Mouse (Mus musculus): ENCODE results near the gene Olfr155.

GRCm38 (mm10) chr4:43899197-43899596, 47.8 kb downstream of the Olfr155 start:
- TF ChIP-seq CTCF (IDR thresholded peaks at IDR 0.05; ENCODE audit: control insufficient read depth, insufficient read depth, insufficient read length) (no peak), MAX (IDR thresholded peaks at IDR 0.05) (no peak), CEBPB (IDR thresholded peaks at IDR 0.05; ENCODE audit: low read depth) (no peak), USF1 (IDR thresholded peaks at IDR 0.05; ENCODE audit: low read depth) (no peak), MYOD1 (IDR thresholded peaks at IDR 0.05; ENCODE audit: control insufficient read depth, insufficient read length, low read depth) (no peak), MYOG (IDR thresholded peaks at IDR 0.05; ENCODE audit: control insufficient read depth, extremely low read depth, insufficient read length) (no peak)

Data from C2C12 (cell line).